ENCODE assay signal across 24 mouse cellular contexts in the genomic region with DNA sequence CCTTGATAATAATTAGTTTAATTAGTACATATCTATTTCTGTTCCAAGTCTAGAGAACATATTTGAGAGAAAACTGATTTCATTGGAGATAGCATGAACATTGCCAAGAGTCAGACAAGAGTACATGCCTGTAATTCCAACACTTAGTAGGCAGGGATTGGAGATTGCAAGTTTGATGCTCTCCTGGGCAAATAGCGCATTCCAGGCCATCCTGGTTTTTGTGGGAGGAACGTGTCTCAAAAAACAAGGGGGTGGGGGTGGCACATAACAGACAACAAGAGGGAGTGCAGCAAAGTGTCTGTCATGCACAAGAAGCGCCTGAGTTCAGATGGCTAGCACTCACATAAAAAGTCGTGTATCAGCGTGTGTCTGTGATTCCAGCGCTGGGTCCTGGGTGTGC. TPM values are rescaled to one million over a fixed set of nuclear protein-coding genes. Genes with fewer than 3 reads are reported as not detected.
"Had no signal": no experiment of that assay in that cellular context is flagged by ENCODE, and none has a peak within 500 bp of the region (broad histone marks: within the 10 kb centered on the region; RNA-seq: fewer than 3 reads in every experiment).

No protein-coding gene starts in this region.

- H3K9ac ChIP-seq: neural tube, embryonic 13.5 days; neural tube, embryonic 15.5 days; stomach, embryonic 15.5 days had no signal

- H3K9me3 ChIP-seq: neural tube, embryonic 13.5 days; neural tube, embryonic 15.5 days; stomach, embryonic 15.5 days had no signal

- H3K4me3 ChIP-seq: neural tube, embryonic 13.5 days; neural tube, embryonic 15.5 days; stomach, embryonic 15.5 days had no signal

- H3K36me3 ChIP-seq: neural tube, embryonic 13.5 days; neural tube, embryonic 15.5 days; stomach, embryonic 15.5 days had no signal

- H3K27me3 ChIP-seq: neural tube, embryonic 13.5 days; neural tube, embryonic 15.5 days; stomach, embryonic 15.5 days had no signal

- H3K4me2 ChIP-seq: neural tube, embryonic 13.5 days; neural tube, embryonic 15.5 days; stomach, embryonic 15.5 days had no signal

- H3K27ac ChIP-seq: neural tube, embryonic 13.5 days; neural tube, embryonic 15.5 days had no signal

- DNase-seq: retina, postnatal 1 day; right cerebral cortex, adult 18-20 months; right cerebral cortex, postnatal 14 days; right cerebral cortex, postnatal 25 days; right cerebral cortex, postnatal 4 days; spleen, adult 18-20 months; thymus, adult 18-20 months; thymus, adult 2 months; thymus, postnatal 14 days; thymus, postnatal 25 days; thymus, postnatal 36 days; thymus, postnatal 4 days had no signal

RNA-seq across cellular contexts. Expression of a gene that starts 28.2 kb away (rescaled TPM):
- total RNA-seq: neutrophil, adult 5-6 weeks had no signal
- polyA plus RNA-seq: neural tube, embryonic 13.5 days; neural tube, embryonic 14.5 days; neural tube, embryonic 15.5 days; small intestine, adult 2 months; spleen, adult 2 months; stomach, embryonic 14.5 days; stomach, embryonic 15.5 days; stomach, embryonic 16.5 days; testis, adult 2 months; thymus, adult 2 months; thymus, postnatal 0 days; urinary bladder, adult 2 months had no signal

RNA-seq across cellular contexts. Expression of a gene that starts 39.6 kb away (rescaled TPM):
- total RNA-seq: neutrophil, adult 5-6 weeks had no signal
- polyA plus RNA-seq: neural tube, embryonic 13.5 days; neural tube, embryonic 14.5 days; neural tube, embryonic 15.5 days; spleen, adult 2 months; stomach, embryonic 14.5 days; stomach, embryonic 15.5 days; stomach, embryonic 16.5 days; testis, adult 2 months; thymus, postnatal 0 days; urinary bladder, adult 2 months had no signal

RNA-seq across cellular contexts. Expression of a gene that starts 55.9 kb away (rescaled TPM):
- total RNA-seq: neutrophil, adult 5-6 weeks had no signal
- polyA plus RNA-seq: neural tube, embryonic 13.5 days; neural tube, embryonic 14.5 days; neural tube, embryonic 15.5 days; small intestine, adult 2 months; spleen, adult 2 months; stomach, embryonic 14.5 days; stomach, embryonic 15.5 days; stomach, embryonic 16.5 days; testis, adult 2 months; thymus, adult 2 months; thymus, postnatal 0 days; urinary bladder, adult 2 months had no signal
